Mouse (Mus musculus): ENCODE data around the gene Actg2. TPM values are rescaled to one million over a fixed set of nuclear protein-coding genes. Genes with fewer than 3 reads are reported as not detected.
A peak's percentile ranks its signal among the peaks of the same experiment; 100 is the strongest.
"Not testable (repeated sequence)": the region's sequence is repeated elsewhere in the genome, so short reads cannot be mapped to it uniquely, and the experiment has no call there.

Actg2 gene
- 3.3 and 3.6 TPM in 2 replicates for polyA plus RNA-seq (2015; fragmentation: Nextera tagmentation; extraction: Ambion mirVana)

DNA sequence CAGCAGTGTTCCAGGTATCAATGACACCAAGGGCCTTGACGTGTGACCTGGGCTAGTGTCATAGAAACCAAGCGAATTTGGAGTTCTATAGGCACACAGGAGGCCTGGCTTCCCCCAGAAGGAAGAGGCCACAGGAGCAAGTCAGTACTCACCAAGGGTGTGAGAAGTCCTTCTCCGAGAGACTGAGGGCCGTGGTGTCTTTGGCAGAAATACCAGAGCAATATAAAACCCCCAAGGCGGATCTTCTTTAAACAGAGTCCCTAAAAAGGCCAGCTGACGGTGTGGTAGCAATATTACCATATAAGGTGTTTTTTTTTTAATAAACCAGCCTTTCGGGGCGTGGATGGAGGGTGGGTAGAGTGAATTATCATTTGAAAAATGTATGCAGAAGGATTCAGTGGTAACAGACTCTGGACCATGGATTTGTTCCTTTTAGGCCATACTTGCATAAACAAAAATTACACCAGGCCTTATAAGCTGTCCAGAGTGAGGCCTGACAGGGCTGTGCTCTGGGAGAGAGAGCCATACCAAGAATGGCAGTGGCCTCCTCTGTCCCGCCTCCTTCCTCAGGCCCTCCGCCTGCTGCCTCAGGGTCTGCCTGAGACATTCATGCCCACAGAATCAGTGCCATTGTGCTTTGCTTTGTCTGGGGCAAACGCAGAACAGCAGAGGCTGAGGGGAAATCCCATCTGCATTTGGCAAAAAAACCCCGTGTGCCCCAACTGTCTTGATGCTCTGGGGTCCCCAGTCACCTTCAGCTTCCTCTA, at the start of gene Actg2:
TSS of gene Actg2 (minus strand) at position 238 of the 767 bp plus-strand sequence.
- Histone ChIP-seq H3K4me2 (no peak within 1 kb of the TSS), H3K4me3 (no peak within 1 kb of the TSS), H3K4me1 (replicated peaks) (0 out of 2 replicates have a peak, but pooled peaks cover 5% of the 10 kb centered on the region), H3K27me3 (no peaks in the 10 kb centered on the region), H3K36me3 (no peaks in the 10 kb centered on the region), H3K9ac (no peak within 1 kb of the TSS), H3K9me3 (no peaks in the 10 kb centered on the region), H3K27ac (replicated peaks) (no peak within 1 kb of the TSS)
- ATAC-seq (ENCODE audit: low FRiP score, low read depth), result no peak
- 69% methylated on average over 12 of the region's 12 CpGs for WGBS

DNA sequence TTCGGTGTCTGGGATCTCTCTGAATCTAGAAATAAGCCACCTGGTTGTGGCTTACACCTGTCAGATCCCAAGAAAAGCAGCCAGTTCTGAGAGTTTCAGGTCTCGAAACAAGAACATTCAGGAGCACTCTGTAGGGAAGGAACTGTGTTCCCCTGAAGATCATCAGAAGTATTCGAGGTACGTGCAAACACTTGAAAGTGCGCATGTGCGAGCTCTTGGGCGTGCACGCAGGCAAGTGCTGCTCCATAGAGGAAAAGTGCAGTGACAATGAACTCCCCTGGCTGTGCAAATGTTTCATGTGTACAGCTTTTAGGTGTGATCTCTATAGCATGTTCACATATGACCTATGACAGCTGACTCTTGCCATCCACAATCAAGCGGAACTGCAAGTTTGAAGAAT, 49.3 kb upstream of the Actg2 start:
- not testable (repeated sequence) for H3K27me3 ChIP-seq; H3K4me2 ChIP-seq; H3K4me3 ChIP-seq; H3K36me3 ChIP-seq; H3K27ac ChIP-seq (replicated peaks); ATAC-seq (ENCODE audit: low FRiP score, low read depth); H3K4me1 ChIP-seq (replicated peaks); H3K9me3 ChIP-seq; H3K9ac ChIP-seq
- WGBS, result 92% methylated on average over 9 of the region's 9 CpGs

DNA sequence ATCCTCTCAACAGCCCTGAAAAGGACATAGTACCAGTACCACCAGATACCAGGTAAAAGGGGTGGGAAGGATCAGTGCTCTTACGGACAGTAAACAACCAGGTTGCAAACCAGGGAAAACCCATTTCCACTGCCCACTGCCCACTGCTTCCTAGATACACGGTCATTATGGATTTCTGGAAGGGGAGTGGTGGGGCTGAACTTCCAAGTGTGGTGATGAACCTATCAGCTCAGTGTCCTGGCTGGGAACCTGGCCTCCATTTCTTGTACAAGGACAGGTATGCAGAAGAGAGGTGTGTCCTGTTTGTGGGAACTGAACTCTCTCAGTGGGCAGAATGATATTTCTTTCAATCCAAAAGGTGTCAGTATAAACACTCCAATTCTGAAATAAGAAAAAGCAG, 47.5 kb upstream of the Actg2 start:
- H3K4me1 ChIP-seq (replicated peaks), result 0 out of 2 replicates have a peak, but pooled peaks cover 5% of the 10 kb centered on the region
- no peak for ATAC-seq (ENCODE audit: low FRiP score, low read depth)
- no peak overlapping the region for H3K4me2 ChIP-seq
- no peak overlapping the region for H3K4me3 ChIP-seq
- H3K9me3 ChIP-seq, result no peaks in the 10 kb centered on the region
- 0 out of 2 replicates have a peak, but pooled peaks cover 2% of the 10 kb centered on the region for H3K27me3 ChIP-seq
- H3K27ac ChIP-seq (replicated peaks), result no peak overlapping the region
- no peaks in the 10 kb centered on the region for H3K36me3 ChIP-seq
- 70% methylated on average over 2 of the region's 2 CpGs for WGBS
- H3K9ac ChIP-seq, result no peak overlapping the region

DNA sequence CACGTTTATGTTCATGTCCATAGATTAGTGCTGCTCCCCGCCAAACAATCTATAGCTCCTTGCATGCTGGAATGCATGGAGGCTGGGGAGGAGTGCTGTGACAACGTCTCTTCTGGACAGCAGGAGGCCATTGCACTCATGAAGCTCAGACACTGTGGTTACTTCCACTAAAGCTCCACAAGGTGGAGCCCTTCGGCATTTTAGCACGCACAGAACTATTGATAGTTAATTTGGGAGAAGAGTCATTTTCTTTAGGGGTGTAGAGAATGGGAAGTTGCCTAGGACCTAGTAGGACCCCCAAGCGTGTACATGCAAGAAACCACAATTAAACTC, 46.8 kb upstream of the Actg2 start:
- peak; percentile 59; the same call in 1 of the 2 replicates for ATAC-seq (ENCODE audit: low FRiP score, low read depth)
- Histone ChIP-seq H3K9me3 (no peaks in the 10 kb centered on the region), H3K4me2 (peak overlapping the region; percentile 30), H3K4me1 (replicated peaks) (0 out of 2 replicates have a peak, but pooled peaks cover 5% of the 10 kb centered on the region), H3K36me3 (no peaks in the 10 kb centered on the region), H3K9ac (no peak overlapping the region), H3K27ac (replicated peaks) (no peak overlapping the region), H3K4me3 (no peak overlapping the region), H3K27me3 (0 out of 2 replicates have a peak, but pooled peaks cover 7% of the 10 kb centered on the region)
- WGBS, result 1% methylated on average over 6 of the region's 6 CpGs

DNA sequence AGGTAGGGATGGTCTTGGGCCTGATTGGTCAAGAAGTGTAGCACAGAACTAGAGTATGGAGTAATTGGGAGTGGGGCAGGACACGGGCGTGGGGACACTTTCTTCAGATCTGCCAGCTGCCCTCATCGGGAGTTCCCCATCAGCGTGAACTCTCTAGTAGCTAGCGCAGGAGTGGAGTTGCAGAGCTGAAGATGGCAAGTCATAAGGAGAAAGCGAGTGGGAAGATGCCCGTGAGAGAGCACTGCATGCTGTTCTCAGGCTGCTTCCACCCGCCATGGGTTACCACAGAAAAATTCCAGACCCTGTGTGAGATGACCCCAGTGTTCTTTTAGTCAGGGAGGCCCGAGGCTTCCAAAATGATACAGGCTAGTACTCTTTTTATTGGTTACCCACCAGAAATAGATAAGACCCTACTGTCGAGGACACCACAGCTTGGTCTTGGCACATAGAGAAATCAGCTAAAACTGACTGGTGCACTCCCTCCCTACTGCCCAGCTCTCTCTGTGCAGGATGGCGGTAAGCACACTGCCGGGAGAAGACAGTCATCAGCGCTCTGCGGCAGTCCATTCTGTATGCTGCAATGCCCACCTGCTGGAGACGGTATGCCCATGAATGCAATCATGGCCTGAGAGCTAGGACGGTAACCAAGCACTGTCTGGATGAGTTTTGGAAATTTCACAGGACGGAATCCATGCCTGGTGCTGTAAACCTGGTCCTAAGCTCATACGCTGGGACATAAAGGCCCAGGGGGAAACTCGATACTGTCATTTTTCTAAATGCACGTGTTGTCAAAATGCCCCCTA, 46.3 kb upstream of the Actg2 start:
- no peak overlapping the region for H3K9ac ChIP-seq
- H3K4me1 ChIP-seq (replicated peaks), result 0 out of 2 replicates have a peak, but pooled peaks cover 5% of the 10 kb centered on the region
- no peak overlapping the region for H3K4me3 ChIP-seq
- 0 out of 2 replicates have a peak, but pooled peaks cover 7% of the 10 kb centered on the region for H3K27me3 ChIP-seq
- 41% methylated on average over 20 of the region's 20 CpGs for WGBS
- H3K36me3 ChIP-seq, result no peaks in the 10 kb centered on the region
- peak overlapping the region; percentile 30 for H3K4me2 ChIP-seq
- ATAC-seq (ENCODE audit: low FRiP score, low read depth), result peak; percentile 68; the same call in 1 of the 2 replicates
- H3K9me3 ChIP-seq, result no peaks in the 10 kb centered on the region
- H3K27ac ChIP-seq (replicated peaks), result no peak overlapping the region

DNA sequence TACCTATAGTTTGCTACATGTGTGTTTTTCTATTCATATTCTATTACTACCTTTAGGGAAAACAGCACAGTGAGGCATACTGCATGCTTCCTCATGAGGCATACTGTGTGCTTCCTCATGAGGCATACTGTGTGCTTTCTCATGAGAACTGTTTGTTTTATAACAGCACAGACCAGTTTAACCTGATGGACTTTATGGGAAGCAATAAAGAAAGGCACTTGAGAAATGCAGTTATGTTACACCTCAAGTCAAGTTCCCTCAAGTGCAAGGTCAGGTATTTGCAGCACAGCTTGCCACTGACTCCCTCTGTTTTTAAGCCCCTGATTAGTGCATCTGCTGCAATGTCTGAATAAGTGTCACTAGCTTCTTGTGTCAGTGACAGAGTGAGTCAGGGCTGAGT, 41.5 kb upstream of the Actg2 start:
- Histone ChIP-seq H3K9me3 (no peaks in the 10 kb centered on the region), H3K36me3 (no peaks in the 10 kb centered on the region), H3K4me1 (replicated peaks) (0 out of 2 replicates have a peak, but pooled peaks cover 8% of the 10 kb centered on the region), H3K4me3 (no peak overlapping the region), H3K27me3 (0 out of 2 replicates have a peak, but pooled peaks cover 13% of the 10 kb centered on the region), H3K27ac (replicated peaks) (no peak overlapping the region), H3K9ac (no peak overlapping the region), H3K4me2 (no peak overlapping the region)
- no peak for ATAC-seq (ENCODE audit: low FRiP score, low read depth)

DNA sequence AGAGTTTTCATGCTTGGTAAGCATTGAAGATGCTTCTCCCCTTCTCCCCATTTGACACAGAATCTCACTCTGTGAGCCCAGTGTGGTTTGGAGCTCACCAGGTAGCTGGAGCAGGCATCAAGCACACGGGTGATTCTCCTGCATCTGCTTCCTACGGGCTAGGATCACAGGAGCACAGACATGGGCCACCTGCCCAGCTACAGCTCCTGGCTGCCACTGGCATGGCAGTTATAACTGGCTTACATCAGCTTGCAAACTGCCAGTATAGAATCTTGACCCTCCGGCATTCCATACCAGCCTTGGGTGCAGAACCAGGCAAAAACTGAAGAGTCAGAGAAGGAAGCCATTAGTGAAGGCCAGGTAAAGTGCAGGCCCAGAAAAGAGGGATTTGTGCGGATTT, 39.5 kb upstream of the Actg2 start:
- no peak for ATAC-seq (ENCODE audit: low FRiP score, low read depth)
- no peak overlapping the region for H3K4me3 ChIP-seq
- 79% methylated on average over 4 of the region's 4 CpGs for WGBS
- H3K27ac ChIP-seq (replicated peaks), result no peak overlapping the region
- H3K9ac ChIP-seq, result no peak overlapping the region
- no peak overlapping the region for H3K4me2 ChIP-seq
- H3K36me3 ChIP-seq, result no peaks in the 10 kb centered on the region
- peaks cover 17% of the 10 kb centered on the region for H3K4me1 ChIP-seq (replicated peaks)
- no peaks in the 10 kb centered on the region for H3K9me3 ChIP-seq
- H3K27me3 ChIP-seq, result 0 out of 2 replicates have a peak, but pooled peaks cover 13% of the 10 kb centered on the region

DNA sequence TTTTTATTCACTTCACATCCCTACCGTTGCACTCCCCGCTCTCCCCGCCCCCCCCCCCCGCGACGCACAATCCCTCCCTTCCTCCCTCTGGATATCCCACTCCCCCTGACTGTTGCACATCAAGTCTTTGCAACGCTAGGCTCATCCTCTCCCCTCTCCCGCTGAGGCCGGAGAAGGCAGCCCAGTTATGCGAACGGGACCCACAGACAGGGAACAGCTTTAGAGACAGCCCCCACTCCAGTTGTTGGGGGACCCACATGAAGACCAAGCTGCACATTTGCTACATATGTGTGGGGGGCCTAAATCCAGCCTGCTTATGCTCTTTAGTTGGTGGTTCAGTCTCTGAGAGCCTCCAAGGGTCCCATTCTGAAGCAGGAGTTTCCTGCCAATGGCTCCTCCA, 36.6 kb upstream of the Actg2 start, which contains the start of gene Stambp:
TSS of gene Stambp (minus strand) at position 59 of the 400 bp plus-strand sequence.
- H3K4me2 ChIP-seq, result peak within 1 kb of the TSS; percentile 83
- no peaks in the 10 kb centered on the region for H3K9me3 ChIP-seq
- H3K27ac ChIP-seq (replicated peaks), result peak within 1 kb of the TSS; percentile 89
- H3K36me3 ChIP-seq, result 0 out of 2 replicates have a peak, but pooled peaks cover 2% of the 10 kb centered on the region
- peak within 1 kb of the TSS; percentile 51 for H3K9ac ChIP-seq
- ATAC-seq (ENCODE audit: low FRiP score, low read depth), result peak; percentile 88
- H3K4me1 ChIP-seq (replicated peaks), result peaks cover 21% of the 10 kb centered on the region
- 3% methylated on average over 5 of the region's 11 CpGs for WGBS
- H3K4me3 ChIP-seq, result peak within 1 kb of the TSS; percentile 63
- H3K27me3 ChIP-seq, result 0 out of 2 replicates have a peak, but pooled peaks cover 6% of the 10 kb centered on the region

DNA sequence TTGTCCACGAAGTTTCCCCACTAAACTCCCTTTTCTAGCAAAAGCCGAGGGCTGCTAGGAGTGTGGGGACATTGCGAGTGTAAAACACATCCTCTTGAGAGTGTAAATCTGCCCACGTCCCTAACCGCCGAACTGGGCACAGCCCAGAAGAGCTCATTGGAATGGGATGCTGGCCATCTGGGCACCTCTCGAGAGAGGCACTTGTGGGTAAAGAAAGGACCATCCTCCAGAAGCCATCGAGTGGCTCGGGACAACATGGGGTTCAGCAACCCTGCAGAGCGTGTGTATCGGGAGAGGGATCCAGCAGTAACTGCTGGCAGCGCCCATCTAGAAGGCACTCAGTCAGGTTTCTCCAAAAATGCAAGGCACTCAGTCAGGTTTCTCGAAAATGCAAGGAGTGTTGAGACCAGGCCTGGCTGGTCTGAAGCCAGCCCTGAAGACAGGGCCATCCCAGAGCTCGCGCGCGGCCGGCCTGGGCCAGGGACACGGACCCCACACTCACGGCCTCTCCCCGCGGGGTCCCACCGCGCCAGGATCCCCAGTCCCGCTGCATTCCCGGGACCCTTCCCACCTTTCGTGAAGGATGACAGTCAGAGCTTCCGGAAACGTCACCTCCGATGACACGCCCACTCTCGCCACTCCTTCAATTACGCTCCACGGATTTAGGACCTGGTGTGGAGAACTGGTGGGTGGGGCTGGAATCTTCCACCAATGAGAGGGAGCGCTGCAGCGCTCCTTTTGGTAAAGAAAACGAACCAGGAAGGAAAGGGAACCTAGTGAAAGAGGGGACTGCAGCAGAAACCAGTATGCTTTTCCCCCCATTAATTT, 36.0 kb upstream of the Actg2 start:
- peak; percentile 96 for ATAC-seq (ENCODE audit: low FRiP score, low read depth)
- peaks cover 21% of the 10 kb centered on the region for H3K4me1 ChIP-seq (replicated peaks)

DNA sequence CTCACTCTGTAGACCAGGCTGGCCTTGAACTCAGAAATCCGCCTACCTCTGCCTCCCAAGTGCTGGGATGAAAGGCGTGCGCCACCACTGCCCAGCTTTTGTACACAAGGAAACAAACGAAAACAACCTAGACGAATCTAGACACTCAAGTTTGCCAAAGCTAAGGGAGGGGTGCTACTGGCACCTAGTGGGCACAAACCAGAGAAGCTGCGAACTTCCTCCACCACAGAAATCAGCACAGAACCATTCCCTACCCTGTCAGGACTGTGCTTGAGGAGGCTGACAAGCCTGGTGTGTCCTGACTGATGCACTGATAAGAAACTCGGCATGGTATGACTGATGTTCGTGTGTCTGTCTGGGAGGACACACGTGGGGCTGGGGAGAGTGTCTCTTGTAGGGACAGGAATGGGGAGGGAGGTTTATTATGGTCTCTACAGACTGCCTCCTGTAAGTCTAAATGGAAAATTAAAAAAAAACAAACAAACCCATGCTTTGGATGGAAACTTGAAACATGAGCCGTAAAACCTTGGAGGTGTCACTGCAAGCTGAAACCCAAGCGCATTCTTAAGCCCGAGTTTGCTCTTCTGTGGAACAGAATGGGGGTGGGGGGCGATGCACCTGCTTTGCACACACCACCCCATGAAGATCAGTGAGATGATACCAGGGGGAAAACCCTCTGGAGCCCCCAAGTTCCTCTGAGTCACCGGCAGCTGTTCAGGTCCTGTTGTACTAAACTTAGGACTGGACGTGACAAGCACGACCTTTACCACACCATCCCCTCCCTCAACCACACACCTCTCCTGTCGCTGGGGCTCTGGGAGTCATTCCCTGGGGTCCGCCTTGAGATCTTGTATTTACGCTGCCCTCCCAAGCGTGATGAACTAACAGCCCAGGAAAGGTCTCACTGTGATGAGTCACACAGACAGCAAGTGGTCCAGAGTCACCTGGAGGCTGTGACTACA, 33.1 kb upstream of the Actg2 start:
- 80% methylated on average over 20 of the region's 20 CpGs for whole genome bisulfite sequencing
- H3K4me2 ChIP-seq, result no peak overlapping the region

More for the DNA sequence above, 36.0 kb upstream of the Actg2 start:
- Histone ChIP-seq H3K4me3 (peak overlapping the region; percentile 63), H3K27me3 (0 out of 2 replicates have a peak, but pooled peaks cover 6% of the 10 kb centered on the region), H3K9me3 (no peaks in the 10 kb centered on the region), H3K9ac (peak overlapping the region; percentile 51), H3K4me2 (peak overlapping the region; percentile 83), H3K36me3 (0 out of 2 replicates have a peak, but pooled peaks cover 4% of the 10 kb centered on the region), H3K27ac (replicated peaks) (peak overlapping the region; percentile 89)
- whole genome bisulfite sequencing, result 5% methylated on average over 37 of the region's 37 CpGs

More for the DNA sequence above, 33.1 kb upstream of the Actg2 start:
- H3K36me3 ChIP-seq, result peaks cover 14% of the 10 kb centered on the region; the same call in 1 of the 2 replicates
- no peak overlapping the region for H3K9ac ChIP-seq
- H3K27me3 ChIP-seq, result no peaks in the 10 kb centered on the region
- no peak for ATAC-seq (ENCODE audit: low FRiP score, low read depth)
- peaks cover 21% of the 10 kb centered on the region for H3K4me1 ChIP-seq (replicated peaks)
- no peak overlapping the region for H3K4me3 ChIP-seq
- no peaks in the 10 kb centered on the region for H3K9me3 ChIP-seq
- H3K27ac ChIP-seq (replicated peaks), result no peak overlapping the region

Data from hindbrain, embryonic 15.5 days (tissue).